Mouse (Mus musculus) c-Kit-positive CD71-positive TER-119-negative erythroid progenitor cells, embryonic 14.5 days (primary cell): ENCODE data around the gene Chst15.

Experiments
- DNase-seq: peaks from one replicate; pipeline ENCODE4 v3.0.0-alpha.2; 2013; ENCODE audit warnings: low read depth

The Chst15 gene

GRCm38 (mm10) chr7:132261885-132262284 is 55.1 kb downstream of the Chst15 start:
- peak; percentile 79 for DNase-seq

GRCm38 (mm10) chr7:132260632-132261031 is 56.4 kb downstream of the Chst15 start:
- no peak for DNase-seq

GRCm38 (mm10) chr7:132258817-132259216 is 58.2 kb downstream of the Chst15 start:
- no peak for DNase-seq

GRCm38 (mm10) chr7:132258216-132258615 is 58.8 kb downstream of the Chst15 start:
- DNase-seq = no peak

- DNase-seq = no peak
These were observed 63.5 kb downstream of the Chst15 start for GRCm38 (mm10) chr7:132253513-132253912.

- DNase-seq = no peak
These were observed 64.0 kb downstream of the Chst15 start for GRCm38 (mm10) chr7:132253078-132253477.

- DNase-seq = no peak
These were observed 67.4 kb downstream of the Chst15 start for GRCm38 (mm10) chr7:132249563-132250119.

GRCm38 (mm10) chr7:132247567-132247966 is 69.5 kb downstream of the Chst15 start:
- no peak for DNase-seq

GRCm38 (mm10) chr7:132247091-132247490 is 69.9 kb downstream of the Chst15 start:
- DNase-seq = no peak

GRCm38 (mm10) chr7:132245730-132246129 is 71.3 kb downstream of the Chst15 start:
- no peak for DNase-seq

GRCm38 (mm10) chr7:132244637-132245036 is 72.4 kb downstream of the Chst15 start:
- DNase-seq = no peak

GRCm38 (mm10) chr7:132243225-132243624 is 73.8 kb downstream of the Chst15 start:
- no peak for DNase-seq

- peak; percentile 61 for DNase-seq
These were observed 74.3 kb downstream of the Chst15 start for GRCm38 (mm10) chr7:132242617-132243141.

GRCm38 (mm10) chr7:132238921-132239320 is 78.1 kb downstream of the Chst15 start:
- DNase-seq = no peak

GRCm38 (mm10) chr7:132237191-132237590 is 79.8 kb downstream of the Chst15 start:
- no peak for DNase-seq

GRCm38 (mm10) chr7:132236789-132237188 is 80.2 kb downstream of the Chst15 start:
- no peak for DNase-seq

- no peak for DNase-seq
These were observed 82.8 kb downstream of the Chst15 start for GRCm38 (mm10) chr7:132234250-132234649.

- DNase-seq = no peak
These were observed 83.3 kb downstream of the Chst15 start for GRCm38 (mm10) chr7:132233732-132234131.

- no peak for DNase-seq
These were observed 84.1 kb downstream of the Chst15 start for GRCm38 (mm10) chr7:132232937-132233336.

- peak; percentile 28 for DNase-seq
These were observed 85.6 kb downstream of the Chst15 start for GRCm38 (mm10) chr7:132231476-132231875.

GRCm38 (mm10) chr7:132230961-132231360 is 86.1 kb downstream of the Chst15 start:
- no peak for DNase-seq

GRCm38 (mm10) chr7:132227075-132227640 is 89.9 kb downstream of the Chst15 start:
- DNase-seq = no peak

- DNase-seq = peak; percentile 69
These were observed 90.5 kb downstream of the Chst15 start for GRCm38 (mm10) chr7:132226379-132227074.
